Mouse (Mus musculus) heart, embryonic 11.5 days (tissue): ENCODE results near the gene Ddx43. TPM values are rescaled to one million over a fixed set of nuclear protein-coding genes. Genes with fewer than 3 reads are reported as not detected.

Source experiments
- ATAC-seq: fragments of 200-750 bp; cut with Nextera tagmentation; replicated peaks from 2 replicates; pipeline ENCODE4 v1.8.0; 2017; ENCODE audit warnings: moderate library complexity; ENCODE audit not compliant: insufficient number of reproducible peaks, low FRiP score, low TSS enrichment
- H3K27ac ChIP-seq: fragments of 300-500 bp; sonication (generic); 2 replicates; pipeline ENCODE4 v1.5.1; 2014; ENCODE audit warnings: mild to moderate bottlenecking, low read depth, low read length
- H3K27me3 ChIP-seq: fragments of 300-500 bp; sonication (generic); 2 replicates; pipeline ENCODE4 v1.6.1; 2014; ENCODE audit warnings: mild to moderate bottlenecking, low read length, mixed read lengths; ENCODE audit not compliant: control insufficient read depth, insufficient read depth
- H3K36me3 ChIP-seq: fragments of 300-500 bp; sonication (generic); 2 replicates; pipeline ENCODE4 v1.6.1; 2014; ENCODE audit warnings: mild to moderate bottlenecking, low read length, moderate library complexity, mixed read lengths; ENCODE audit not compliant: control insufficient read depth, insufficient read depth
- H3K4me1 ChIP-seq: fragments of 300-500 bp; sonication (generic); 2 replicates; pipeline ENCODE4 v1.6.1; 2014; ENCODE audit warnings: low read length; ENCODE audit not compliant: control insufficient read depth, insufficient read depth
- H3K4me2 ChIP-seq: fragments of 300-500 bp; sonication (generic); 2 replicates; pipeline ENCODE4 v1.6.1; 2014; ENCODE audit warnings: mild to moderate bottlenecking, moderate library complexity
- H3K4me3 ChIP-seq: fragments of 300-500 bp; sonication (generic); 2 replicates; pipeline ENCODE4 v1.5.1; 2014; ENCODE audit warnings: low read depth, low read length
- H3K9ac ChIP-seq: fragments of 300-500 bp; sonication (generic); 2 replicates; pipeline ENCODE4 v1.6.1; 2014; ENCODE audit warnings: mild to moderate bottlenecking, low read depth, low read length, moderate library complexity
- H3K9me3 ChIP-seq: fragments of 300-500 bp; sonication (generic); replicated peaks from 2 replicates; pipeline ENCODE4 v1.6.1; 2016; ENCODE audit warnings: low read length; ENCODE audit not compliant: control insufficient read depth
- WGBS: fragments of 180-500 bp; shearing (Covaris S2); extraction: QIAGEN DNeasy Blood & Tissue Kit; methylation state at CpG from one replicate; pipeline ENCODE4 v1.1.7; 2014; ENCODE audit not compliant: insufficient replicate concordance; 5-methylcytosine and 5-hydroxymethylcytosine counted together
- polyA plus RNA-seq: library from polyadenylated mRNA; unstranded; fragments of >200 nt; fragmentation: Nextera tagmentation; extraction: Ambion mirVana; gene quantifications from 2 replicates; pipeline ENCODE4 v1.2.1, GENCODE M21; 2014

Gene Ddx43
- polyA plus RNA-seq, 1 experiment from 2014 or later = not detected

- Histone ChIP-seq H3K27me3 (peaks cover 5% of the 10 kb centered on the region; the same call in 1 of the 2 replicates), H3K36me3 (no peaks in the 10 kb centered on the region), H3K4me3 (peak within 1 kb of the TSS; percentile 37), H3K27ac (no peak within 1 kb of the TSS), H3K4me1 (peaks cover 2% of the 10 kb centered on the region; the same call in 1 of the 2 replicates), H3K9me3 (no peaks in the 10 kb centered on the region), H3K9ac (peak within 1 kb of the TSS; percentile 54), H3K4me2 (peak within 1 kb of the TSS; percentile 75)
- 7% methylated on average over 15 of the region's 23 CpGs for whole genome bisulfite sequencing
- no peak; the same call in 1 of the 2 replicates for ATAC-seq
These were observed 17.3 kb upstream of the Ddx43 start, which contains the start of gene Ooep for GRCm38 (mm10) chr9:78378113-78378785. Gene Ooep (minus strand): TSS chr9:78378725.

- Histone ChIP-seq H3K27me3 (no peaks in the 10 kb centered on the region), H3K4me2 (no peak overlapping the region), H3K9ac (no peak overlapping the region), H3K27ac (no peak overlapping the region), H3K9me3 (no peaks in the 10 kb centered on the region), H3K4me1 (no peaks in the 10 kb centered on the region), H3K4me3 (no peak overlapping the region), H3K36me3 (no peaks in the 10 kb centered on the region)
- WGBS = 46% methylated on average over 3 of the region's 3 CpGs
- no peak for ATAC-seq
These were observed 9.7 kb upstream of the Ddx43 start for GRCm38 (mm10) chr9:78385893-78386292.

GRCm38 (mm10) chr9:78386947-78387346 lies 8.6 kb upstream of the Ddx43 start:
- H3K27me3 ChIP-seq = 0 out of 2 replicates have a peak, but pooled peaks cover 2% of the 10 kb centered on the region
- H3K4me3 ChIP-seq = no peak overlapping the region
- no peak for ATAC-seq
- 76% methylated on average over 7 of the region's 7 CpGs for WGBS
- H3K4me2 ChIP-seq = no peak overlapping the region
- H3K36me3 ChIP-seq = no peaks in the 10 kb centered on the region
- H3K9me3 ChIP-seq = no peaks in the 10 kb centered on the region
- no peaks in the 10 kb centered on the region for H3K4me1 ChIP-seq
- H3K9ac ChIP-seq = no peak overlapping the region
- H3K27ac ChIP-seq = no peak overlapping the region

GRCm38 (mm10) chr9:78389981-78390380 lies 5.6 kb upstream of the Ddx43 start:
- no peak overlapping the region for H3K4me3 ChIP-seq
- ATAC-seq = no peak
- H3K36me3 ChIP-seq = no peaks in the 10 kb centered on the region
- peaks cover 28% of the 10 kb centered on the region for H3K27me3 ChIP-seq
- WGBS = 43% methylated on average over 5 of the region's 5 CpGs
- no peaks in the 10 kb centered on the region for H3K4me1 ChIP-seq
- H3K9me3 ChIP-seq = no peaks in the 10 kb centered on the region
- H3K27ac ChIP-seq = no peak overlapping the region
- no peak overlapping the region for H3K4me2 ChIP-seq
- H3K9ac ChIP-seq = no peak overlapping the region

GRCm38 (mm10) chr9:78393741-78394140 lies 1.8 kb upstream of the Ddx43 start:
- Histone ChIP-seq H3K4me3 (no peak overlapping the region), H3K9ac (no peak overlapping the region), H3K27me3 (peaks cover 51% of the 10 kb centered on the region), H3K36me3 (no peaks in the 10 kb centered on the region), H3K4me2 (no peak overlapping the region), H3K27ac (no peak overlapping the region), H3K9me3 (no peaks in the 10 kb centered on the region), H3K4me1 (0 out of 2 replicates have a peak, but pooled peaks cover 3% of the 10 kb centered on the region)
- ATAC-seq = no peak
- 78% methylated on average over 10 of the region's 10 CpGs for WGBS

GRCm38 (mm10) chr9:78394602-78395001 lies 975 bp upstream of the Ddx43 start:
- H3K4me2 ChIP-seq = no peak overlapping the region
- ATAC-seq = no peak
- 62% methylated on average over 7 of the region's 7 CpGs for WGBS
- no peak overlapping the region for H3K4me3 ChIP-seq
- no peak overlapping the region for H3K9ac ChIP-seq
- H3K9me3 ChIP-seq = no peaks in the 10 kb centered on the region
- no peak overlapping the region for H3K27ac ChIP-seq
- H3K4me1 ChIP-seq = 0 out of 2 replicates have a peak, but pooled peaks cover 3% of the 10 kb centered on the region
- no peaks in the 10 kb centered on the region for H3K36me3 ChIP-seq
- H3K27me3 ChIP-seq = peaks cover 51% of the 10 kb centered on the region

- Histone ChIP-seq H3K4me3 (0 out of 2 replicates have a peak overlapping the region, but pooled peaks have one; percentile 40), H3K27me3 (peaks cover 51% of the 10 kb centered on the region), H3K9me3 (no peaks in the 10 kb centered on the region), H3K36me3 (no peaks in the 10 kb centered on the region), H3K9ac (no peak overlapping the region), H3K4me2 (peak overlapping the region; percentile 64; the same call in 1 of the 2 replicates), H3K27ac (no peak overlapping the region), H3K4me1 (0 out of 2 replicates have a peak, but pooled peaks cover 3% of the 10 kb centered on the region)
- WGBS = 27% methylated on average over 11 of the region's 11 CpGs
- no peak for ATAC-seq
These were observed 340 bp upstream of the Ddx43 start for GRCm38 (mm10) chr9:78395244-78395629.

- no peaks in the 10 kb centered on the region for H3K9me3 ChIP-seq
- H3K4me3 ChIP-seq = no peak overlapping the region
- no peak overlapping the region for H3K9ac ChIP-seq
- 0 out of 2 replicates have a peak, but pooled peaks cover 3% of the 10 kb centered on the region for H3K4me1 ChIP-seq
- H3K27me3 ChIP-seq = peaks cover 48% of the 10 kb centered on the region
- WGBS = 52% methylated on average over 9 of the region's 9 CpGs
- no peaks in the 10 kb centered on the region for H3K36me3 ChIP-seq
- no peak overlapping the region for H3K27ac ChIP-seq
- no peak for ATAC-seq
- peak overlapping the region; percentile 64; the same call in 1 of the 2 replicates for H3K4me2 ChIP-seq
These were observed 940 bp downstream of the Ddx43 start for GRCm38 (mm10) chr9:78396517-78396916.

GRCm38 (mm10) chr9:78400570-78400969 lies 5.0 kb downstream of the Ddx43 start:
- Histone ChIP-seq H3K27me3 (peaks cover 18% of the 10 kb centered on the region), H3K4me2 (no peak overlapping the region), H3K9ac (no peak overlapping the region), H3K36me3 (no peaks in the 10 kb centered on the region), H3K9me3 (no peaks in the 10 kb centered on the region), H3K27ac (no peak overlapping the region), H3K4me3 (no peak overlapping the region), H3K4me1 (0 out of 2 replicates have a peak, but pooled peaks cover 3% of the 10 kb centered on the region)
- 64% methylated on average over 5 of the region's 5 CpGs for WGBS
- no peak for ATAC-seq
